Mouse (Mus musculus) left cerebral cortex, postnatal 36 days (tissue): ENCODE results near the gene Arhgef25. TPM values are rescaled to one million over a fixed set of nuclear protein-coding genes. Genes with fewer than 3 reads are reported as not detected.

ENCODE experiments used
- DNase-seq, 2 experiments: peaks; one replicate each; pipeline ENCODE4 v3.0.0; 2021 to 2022; ENCODE audit warnings: low spot score in 2 of 2, mixed read lengths in 1 of 2
- intact Hi-C: fragments of 180-260 bp; cut with DNase I; formaldehyde crosslinking; loops from one replicate; pipeline ENCODE4 v1.15.1; 2025
- total RNA-seq, 2 experiments: library from RNA; stranded (reverse); gene quantifications; 2 replicates each; pipeline ENCODE4 v1.2.3; 2021

Arhgef25 gene
- 100 to 1,000 TPM; 173 to 176 TPM for total RNA-seq

DNA sequence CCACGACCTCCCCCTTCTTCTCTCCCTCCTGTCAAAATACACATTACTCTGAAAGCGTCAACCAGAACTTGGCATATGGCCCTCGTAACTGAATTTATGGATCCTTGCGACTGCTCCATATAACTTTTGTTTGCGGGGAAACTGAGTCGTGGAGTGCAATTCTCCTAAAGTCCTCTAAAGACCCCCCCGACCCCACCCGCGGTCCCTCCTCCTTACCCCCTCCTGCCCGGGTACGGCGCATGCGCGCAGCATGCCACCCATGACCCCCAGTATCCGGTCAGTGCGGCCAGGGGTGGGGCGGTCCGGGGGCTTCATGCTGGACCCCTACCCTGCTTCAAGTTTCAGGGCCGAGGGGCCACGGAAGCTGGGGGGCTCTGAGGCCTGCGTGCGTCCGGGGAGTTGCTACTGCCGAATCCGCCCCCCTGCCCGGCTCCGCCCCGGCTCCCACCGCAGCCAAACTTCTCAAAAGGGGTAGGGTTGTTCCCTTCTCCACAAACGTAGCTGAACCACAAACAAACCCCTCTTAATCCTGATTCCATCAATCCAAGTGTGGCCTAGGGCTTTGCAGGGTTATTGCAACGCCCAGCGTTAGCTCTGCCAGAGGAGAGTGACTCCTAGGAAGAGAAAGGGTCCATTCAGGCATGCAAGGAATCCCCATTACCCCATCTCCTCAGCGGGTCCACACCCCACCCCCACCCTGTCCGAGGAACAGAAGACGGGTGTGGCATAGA, at the start of gene Arhgef25:
TSS of gene Arhgef25 (minus strand) at position 433 of the 731 bp plus-strand sequence.
- peak in 1 of 2 experiments; percentile 32 for DNase-seq
- intact Hi-C loops = no loop called here

DNA sequence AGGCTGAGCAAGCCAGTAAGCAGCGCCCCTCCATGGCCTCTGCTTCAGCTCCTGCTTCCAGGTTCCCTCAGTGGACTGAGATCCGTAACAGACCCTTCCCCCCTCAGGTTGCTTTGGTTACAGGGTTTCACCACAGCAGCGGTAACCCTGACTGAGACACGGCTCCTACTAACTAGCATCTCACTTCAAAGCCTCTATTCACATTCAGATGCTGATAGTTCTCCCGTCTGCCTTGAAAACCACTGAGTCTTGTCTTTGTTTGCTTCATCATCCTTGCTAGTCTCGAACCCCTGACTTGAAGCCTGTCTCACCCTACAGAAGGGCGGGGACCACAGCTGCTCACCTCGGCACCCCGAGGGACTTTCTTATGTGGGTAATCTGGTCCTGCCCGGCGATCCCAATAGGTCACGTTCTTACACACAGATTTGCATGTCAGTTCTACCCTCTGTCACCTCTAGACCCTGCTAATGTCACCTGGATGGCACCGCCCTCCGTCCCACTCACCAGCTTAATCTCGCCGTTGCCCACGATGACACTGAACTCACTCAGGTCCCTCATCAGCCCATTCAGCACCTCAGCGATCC, 48.5 kb upstream of the Arhgef25 start:
- DNase-seq = no peak
- intact Hi-C loops = no loop called here

DNA sequence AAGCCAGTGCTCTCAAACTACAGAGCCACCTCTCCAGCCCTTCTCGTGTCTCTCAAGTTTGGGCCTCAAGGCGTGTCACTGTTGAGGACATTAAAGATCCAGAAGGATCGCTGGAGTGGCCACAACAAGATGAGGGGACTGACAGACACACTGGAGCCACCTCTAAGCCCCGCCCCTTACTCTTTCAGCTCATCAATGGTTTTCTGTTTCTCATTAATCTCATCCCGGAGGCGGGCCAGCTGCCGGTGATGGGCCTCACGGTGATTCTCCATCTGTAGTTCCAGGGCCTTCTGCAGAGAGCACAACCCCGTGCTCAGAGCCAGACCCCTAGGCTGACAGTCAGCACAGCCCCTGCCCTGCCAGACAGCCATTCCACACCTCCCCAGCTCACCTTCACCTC, 46.7 kb upstream of the Arhgef25 start:
- intact Hi-C loops = no loop called here
- DNase-seq = no peak

DNA sequence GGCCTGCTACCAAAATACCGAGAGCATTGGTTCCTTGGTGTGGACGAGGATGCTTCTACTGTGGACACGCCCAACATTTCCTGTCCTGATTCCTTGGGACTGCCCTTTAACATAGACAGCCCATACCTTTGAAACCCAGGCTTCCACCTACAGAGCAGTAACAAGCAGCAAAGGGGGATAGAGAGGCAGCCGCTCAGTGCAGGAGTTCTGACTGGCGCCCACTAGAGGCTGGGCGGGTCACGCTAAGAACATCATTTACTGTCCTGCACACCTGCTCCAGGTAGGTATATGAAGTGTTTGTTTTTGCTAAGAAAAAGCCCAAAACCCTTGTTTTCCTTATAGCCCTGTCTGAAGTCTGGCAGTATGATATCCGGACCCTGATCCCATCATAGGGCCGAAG, 43.3 kb upstream of the Arhgef25 start:
- no peak for DNase-seq
- intact Hi-C loops = no loop called here

DNA sequence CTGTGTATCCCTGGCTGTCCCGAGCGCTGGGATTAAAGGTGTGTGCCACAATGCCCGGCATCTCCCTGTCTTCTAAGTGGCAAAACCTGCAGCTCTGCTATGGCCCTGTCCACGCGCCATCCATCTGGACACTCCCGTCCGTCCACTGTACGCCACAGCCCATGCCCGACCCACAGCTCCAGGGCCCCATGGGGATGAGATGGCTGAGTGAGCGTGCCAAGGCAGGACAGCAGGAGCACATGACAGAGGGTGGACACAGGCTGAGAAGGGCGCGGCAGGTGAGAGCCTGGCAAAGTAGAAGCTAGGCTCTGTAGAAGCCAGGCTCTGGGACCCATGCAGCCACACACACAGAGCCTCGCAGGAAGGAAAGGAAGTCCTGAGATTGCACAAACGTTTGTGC, 41.9 kb upstream of the Arhgef25 start:
- intact Hi-C loops = loop anchor here (2.0 kb wide), 1 partner anchor 55 kb away; no protein-coding TSS in a partner anchor
- DNase-seq = no peak

DNA sequence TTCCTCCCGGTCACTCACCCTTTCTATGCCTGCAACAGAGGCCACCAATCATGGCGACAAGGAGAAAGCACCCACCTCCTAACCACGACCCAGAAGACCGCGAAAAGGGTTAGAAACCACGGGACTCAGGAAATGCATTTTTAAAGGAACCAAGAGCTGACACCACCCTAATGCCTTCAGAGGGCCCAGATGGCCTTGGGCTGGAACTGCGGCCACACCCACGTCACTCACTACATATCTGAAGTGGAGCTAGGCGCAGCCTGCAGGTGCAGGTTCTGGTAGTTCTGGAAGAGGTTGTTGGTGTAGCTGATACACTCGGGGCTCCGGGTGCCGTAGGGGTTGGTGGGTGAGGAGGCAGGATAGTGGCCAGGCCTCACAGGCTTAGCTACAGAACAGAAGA, 40.8 kb upstream of the Arhgef25 start:
- intact Hi-C loops = loop anchor here (2.0 kb wide), 1 partner anchor 54 kb away; no protein-coding TSS in a partner anchor
- no peak for DNase-seq

DNA sequence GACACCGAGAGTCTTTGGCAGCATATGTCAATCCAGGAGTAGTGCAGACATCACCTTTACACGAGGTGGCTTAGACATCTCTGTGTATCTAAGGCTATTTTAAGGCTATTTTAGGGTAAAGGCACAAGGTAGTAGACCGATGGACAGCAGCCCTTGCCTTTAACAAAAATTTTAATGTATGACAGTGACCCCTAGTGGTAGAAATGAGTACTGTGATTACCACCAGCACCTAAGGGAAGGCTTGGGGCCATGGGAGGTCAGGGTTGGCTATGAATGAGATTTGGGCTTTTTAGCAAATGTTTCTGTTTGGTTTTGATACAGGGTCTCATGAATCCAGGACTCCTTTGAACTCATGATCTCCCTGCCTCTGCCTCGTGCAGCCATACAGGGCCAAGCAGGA, 39.0 kb upstream of the Arhgef25 start:
- peak; percentile 30 to 40 for DNase-seq
- intact Hi-C loops = loop anchor here (5.0 kb wide), 1 partner anchor 107 kb away; the partner anchor contains the start of gene Os9

DNA sequence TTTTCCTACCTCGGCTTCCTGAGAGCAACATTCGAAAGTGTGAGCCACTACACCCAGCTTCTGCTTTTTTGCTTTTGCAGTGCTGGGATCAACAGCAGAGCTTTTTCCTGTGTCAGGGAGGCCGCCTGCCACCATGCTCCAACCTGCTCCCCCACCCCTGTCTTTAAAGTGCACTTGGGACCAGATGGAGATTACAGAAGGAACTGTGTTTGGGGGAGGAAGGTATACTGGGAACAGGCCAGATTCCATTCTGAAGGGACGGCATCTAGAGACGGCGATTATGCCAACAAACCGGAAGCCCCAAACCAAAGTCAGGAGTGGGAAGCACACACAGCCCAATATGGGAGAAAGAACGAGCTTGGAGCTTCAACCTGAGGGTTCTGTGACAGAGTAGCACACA, 37.3 kb upstream of the Arhgef25 start:
- DNase-seq = no peak
- intact Hi-C loops = loop anchor here (5.0 kb wide), 1 partner anchor 105 kb away; the partner anchor contains the start of gene Os9

DNA sequence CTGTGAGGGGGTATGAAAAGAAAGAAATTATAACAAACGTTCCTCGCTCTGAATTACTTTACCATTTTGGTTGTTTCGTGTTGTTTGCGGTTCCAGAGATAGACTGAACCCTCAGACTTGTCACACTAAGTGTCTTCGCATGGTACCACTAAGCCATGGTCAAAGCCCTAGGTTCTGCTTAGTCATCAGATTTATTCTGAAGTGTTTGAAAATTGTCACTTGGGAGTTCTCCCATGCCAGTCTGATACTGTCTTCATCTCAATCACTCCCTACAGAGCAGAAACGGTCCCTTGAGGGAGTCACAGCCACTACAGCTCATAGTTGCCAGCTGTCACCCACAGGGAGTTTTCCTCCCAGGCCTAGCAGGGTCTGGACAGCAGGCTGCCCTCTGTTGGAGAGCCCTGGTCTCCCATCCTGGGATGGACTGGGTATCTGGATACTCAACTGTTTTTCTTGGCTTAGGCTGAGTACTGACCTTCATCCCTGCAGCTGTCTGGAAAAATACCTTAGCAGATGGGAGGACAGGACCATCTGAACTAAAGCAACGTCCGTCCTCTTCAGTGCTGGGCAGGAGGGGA, 36.5 kb upstream of the Arhgef25 start:
- intact Hi-C loops = loop anchor here (5.0 kb wide), 1 partner anchor 104 kb away; the partner anchor contains the start of gene Os9
- DNase-seq = no peak

DNA sequence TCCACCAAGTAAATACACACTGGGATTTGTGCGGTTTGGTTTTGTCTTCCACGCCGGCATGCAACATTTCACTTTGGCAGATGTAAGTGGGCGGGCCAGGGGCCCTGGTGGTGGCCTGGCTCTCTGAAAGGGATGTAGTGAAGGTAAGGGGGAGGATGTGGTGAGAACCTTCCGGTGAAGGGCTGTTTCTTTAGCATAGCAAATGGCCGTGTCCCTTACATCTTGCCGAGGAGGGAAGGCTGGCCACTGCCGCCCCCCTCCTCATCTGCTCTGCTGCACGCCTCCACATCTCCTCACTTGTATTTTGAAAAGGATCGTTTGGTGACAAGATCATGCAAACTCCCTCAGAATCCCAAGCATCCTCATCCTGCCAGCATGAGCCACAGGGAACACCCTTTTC, 35.8 kb upstream of the Arhgef25 start:
- intact Hi-C loops = loop anchor here (5.0 kb wide), 1 partner anchor 103 kb away; the partner anchor contains the start of gene Os9
- DNase-seq = peak; percentile 59 to 75

DNA sequence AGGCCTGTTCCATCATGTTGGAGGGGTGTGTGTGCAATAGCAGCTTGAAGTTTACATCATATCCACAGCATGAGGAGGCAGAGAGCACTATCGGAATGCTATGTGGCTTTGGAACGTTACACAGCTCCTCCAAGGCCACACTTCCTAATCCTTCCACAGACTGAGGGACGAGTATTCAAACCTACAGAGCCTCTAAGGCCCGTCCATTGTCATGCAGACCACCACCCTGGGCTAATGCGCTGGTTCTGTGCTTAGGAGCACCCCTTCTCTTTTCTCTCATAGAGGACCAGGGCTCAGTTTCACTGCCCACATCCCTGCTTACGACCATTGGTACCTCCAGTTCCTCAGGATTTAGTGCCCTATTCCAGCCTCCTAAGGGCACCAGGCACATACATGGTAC, 35.3 kb upstream of the Arhgef25 start:
- no peak for DNase-seq
- intact Hi-C loops = loop anchor here (5.0 kb wide), 1 partner anchor 103 kb away; the partner anchor contains the start of gene Os9

DNA sequence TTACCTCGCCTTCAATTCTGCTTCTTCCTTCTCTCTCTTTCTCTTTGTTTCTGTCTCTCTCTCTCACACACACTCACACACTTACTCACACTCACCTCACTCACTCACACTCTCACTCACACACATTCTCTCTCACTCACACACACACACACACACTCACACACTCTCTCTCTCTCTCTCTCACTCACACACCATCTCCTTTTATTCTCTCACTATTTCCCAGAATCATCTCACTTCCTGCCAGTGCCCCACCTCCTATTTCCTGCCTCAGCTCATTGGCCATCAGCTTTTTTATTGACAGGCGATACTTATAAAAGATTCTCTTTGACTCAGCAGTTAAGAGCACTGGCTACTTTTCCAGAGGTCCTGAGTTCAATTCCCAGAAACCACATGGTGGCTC, 28.5 kb upstream of the Arhgef25 start:
- no peak for DNase-seq
- intact Hi-C loops = no loop called here

DNA sequence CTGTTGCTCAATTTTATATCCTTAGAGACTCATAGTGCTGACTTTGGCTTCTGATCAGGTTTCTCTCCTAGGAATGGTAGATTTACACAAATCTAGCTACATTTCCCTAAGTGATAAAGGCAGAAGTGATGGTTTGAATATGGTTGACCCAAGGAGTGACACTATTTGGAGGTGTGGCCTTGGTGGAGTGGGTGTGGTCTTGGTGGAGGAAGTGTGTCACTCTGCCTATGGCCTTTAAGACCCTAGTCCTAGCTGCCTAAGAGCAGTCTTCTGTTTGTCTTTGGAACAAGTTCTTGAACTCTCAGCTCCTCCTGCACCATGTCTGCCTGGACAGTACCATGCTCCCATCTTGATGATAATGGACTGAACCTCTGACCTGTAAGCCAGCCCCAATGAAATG, 27.3 kb upstream of the Arhgef25 start:
- intact Hi-C loops = no loop called here
- DNase-seq = no peak

DNA sequence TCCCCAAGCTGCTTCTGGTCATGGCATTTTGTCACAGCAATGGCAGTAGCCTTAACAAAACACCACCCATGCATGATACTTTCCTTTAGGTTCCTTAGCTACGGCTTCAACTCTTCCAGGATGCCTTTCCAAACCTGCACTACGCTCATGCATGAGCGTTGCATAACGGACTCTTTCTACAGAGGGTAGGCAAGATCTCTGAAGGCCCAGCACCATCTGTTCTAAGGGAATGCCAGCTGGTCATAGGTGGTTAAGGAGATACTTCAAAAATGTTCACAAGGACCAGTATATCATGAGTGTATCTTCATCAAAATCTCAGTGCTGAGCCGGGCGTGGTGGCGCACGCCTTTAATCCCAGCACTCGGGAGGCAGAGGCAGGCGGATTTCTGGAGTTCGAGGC, 26.6 kb upstream of the Arhgef25 start:
- no peak for DNase-seq
- intact Hi-C loops = no loop called here

DNA sequence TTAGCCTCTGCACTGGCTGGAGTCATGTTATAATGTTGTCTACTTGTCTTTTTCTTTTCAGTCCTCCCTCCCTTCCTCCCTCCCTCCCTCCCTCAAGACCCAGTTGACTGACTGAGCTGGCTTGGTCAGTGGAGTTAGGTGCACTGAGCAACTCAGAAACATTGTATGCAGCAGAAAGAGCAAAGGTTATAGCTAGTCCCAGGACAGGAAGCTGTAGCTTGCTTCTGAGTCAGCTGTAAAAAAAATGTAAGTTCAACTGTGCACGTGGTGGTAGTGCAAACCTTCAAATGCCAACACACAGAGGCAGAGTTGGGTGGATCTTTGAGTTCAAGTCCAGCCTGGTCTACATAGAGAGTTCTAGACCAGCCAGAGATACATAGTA, 24.5 kb upstream of the Arhgef25 start:
- intact Hi-C loops = no loop called here
- no peak for DNase-seq

DNA sequence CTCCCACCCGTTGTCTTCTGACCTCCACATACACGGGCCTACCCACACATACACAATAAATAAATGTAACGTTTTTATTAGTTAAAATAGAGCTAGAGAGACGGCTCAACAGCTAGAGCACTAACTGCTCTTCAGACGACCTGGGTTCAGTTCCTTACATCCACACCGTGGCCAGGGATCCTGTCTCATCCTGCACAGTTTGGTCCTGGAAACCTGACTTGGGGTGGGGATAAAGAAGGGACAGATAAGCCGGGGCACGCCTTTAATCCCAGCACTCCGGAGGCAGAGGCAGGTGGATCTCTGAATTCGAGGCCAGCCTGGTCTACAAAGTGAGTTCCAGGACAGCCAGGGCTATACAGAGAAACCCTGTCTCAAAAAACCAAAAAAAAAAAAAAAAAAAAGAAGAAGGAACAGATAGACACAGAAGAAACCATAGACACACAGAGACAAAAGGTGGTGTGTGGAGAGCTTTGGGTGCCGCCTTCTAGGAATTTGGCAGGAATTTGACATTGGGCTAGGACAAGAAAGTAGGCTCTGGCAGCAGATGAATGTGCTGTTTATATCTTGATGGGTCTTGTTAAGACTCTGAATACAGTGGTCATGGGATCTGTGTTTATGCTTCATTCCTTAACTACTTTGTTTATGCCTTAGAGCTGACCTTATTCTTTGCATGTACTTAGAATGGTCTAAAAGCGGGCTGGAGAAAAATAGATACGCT, 24.0 kb upstream of the Arhgef25 start:
- intact Hi-C loops = no loop called here

DNA sequence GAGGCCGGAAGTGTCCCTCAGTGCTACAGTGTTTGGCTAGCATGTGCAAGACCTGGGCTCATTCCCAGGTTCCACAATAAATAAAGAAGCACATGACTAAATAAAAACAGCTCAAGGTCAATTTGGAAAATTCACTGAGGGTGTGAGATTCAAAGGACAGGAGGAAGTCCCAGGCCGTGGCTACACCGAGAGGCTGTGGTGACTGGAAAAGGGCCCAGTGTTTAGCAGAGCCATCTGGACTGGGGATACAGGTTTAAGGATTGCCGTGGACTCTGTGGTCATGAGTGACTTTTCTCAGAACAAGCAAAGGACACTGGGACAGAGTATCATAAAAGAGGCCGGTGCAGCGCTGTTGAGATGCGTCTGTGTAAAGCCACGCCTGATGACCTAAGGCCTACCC, 23.4 kb upstream of the Arhgef25 start:
- DNase-seq = no peak
- intact Hi-C loops = no loop called here

More for the DNA sequence above, 24.0 kb upstream of the Arhgef25 start:
- no peak for DNase-seq

DNA sequence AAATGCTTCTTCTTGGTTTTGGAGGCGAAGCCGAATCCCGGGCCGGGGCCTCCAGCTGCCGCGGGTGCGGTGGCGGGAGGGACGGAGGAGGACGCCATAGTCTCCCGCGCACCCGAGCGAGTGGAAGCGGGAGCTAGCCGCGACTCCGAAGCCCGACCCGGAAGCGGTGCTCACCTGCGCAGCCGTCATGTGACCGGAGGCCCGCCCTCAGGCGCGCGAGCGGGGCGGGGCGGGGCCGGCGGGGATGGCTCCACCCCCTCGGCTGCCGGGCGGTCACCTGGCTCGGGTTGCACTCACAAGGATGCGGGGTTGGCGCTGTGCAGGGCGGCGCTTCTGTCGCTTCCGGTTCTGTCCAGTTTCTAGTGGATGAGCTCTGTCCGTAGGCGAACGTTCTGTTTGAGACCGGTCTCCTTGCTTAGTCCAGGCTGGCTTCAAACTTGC, 21.6 kb upstream of the Arhgef25 start, which contains the start of gene Pip4k2c:
TSS of gene Pip4k2c (minus strand) at position 172 of the 441 bp plus-strand sequence.
- peak; percentile 92 to 94 for DNase-seq
- intact Hi-C loops = loop anchor here (2.0 kb wide), 1 partner anchor 17 kb away; the partner anchor contains the start of gene Dtx3

DNA sequence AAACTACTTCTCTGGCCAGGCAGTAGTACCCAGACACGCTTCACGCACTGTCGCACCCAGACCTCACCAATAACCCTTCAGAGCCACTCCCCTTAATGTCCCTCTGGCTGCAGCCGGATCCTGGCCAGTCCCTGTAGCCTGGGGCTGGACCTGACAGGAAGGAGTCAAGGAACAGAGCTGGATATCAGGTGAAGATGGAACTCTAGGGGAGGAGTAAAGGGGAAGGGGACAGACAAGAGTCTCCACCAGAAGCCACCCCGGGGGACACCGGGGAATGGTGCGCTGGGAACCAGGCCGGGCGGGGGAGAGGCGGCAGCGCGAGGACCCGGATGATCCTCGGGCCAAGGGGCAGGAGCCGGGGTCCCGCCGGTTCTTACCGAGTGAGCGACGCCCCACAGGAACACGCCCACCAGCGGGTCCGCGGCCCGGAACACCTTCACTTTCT, 21.1 kb upstream of the Arhgef25 start:
- no peak for DNase-seq

More for the DNA sequence above, 21.1 kb upstream of the Arhgef25 start:
- intact Hi-C loops = loop anchor here (2.0 kb wide), 1 partner anchor 16 kb away; the partner anchor contains the start of gene Dtx3
